Mouse (Mus musculus): Measurements from ENCODE around the gene 1700014D04Rik.
"Not testable (repeated sequence)": the region's sequence is repeated elsewhere in the genome, so short reads cannot be mapped to it uniquely, and the experiment has no call there.

The 1700014D04Rik gene

DNA sequence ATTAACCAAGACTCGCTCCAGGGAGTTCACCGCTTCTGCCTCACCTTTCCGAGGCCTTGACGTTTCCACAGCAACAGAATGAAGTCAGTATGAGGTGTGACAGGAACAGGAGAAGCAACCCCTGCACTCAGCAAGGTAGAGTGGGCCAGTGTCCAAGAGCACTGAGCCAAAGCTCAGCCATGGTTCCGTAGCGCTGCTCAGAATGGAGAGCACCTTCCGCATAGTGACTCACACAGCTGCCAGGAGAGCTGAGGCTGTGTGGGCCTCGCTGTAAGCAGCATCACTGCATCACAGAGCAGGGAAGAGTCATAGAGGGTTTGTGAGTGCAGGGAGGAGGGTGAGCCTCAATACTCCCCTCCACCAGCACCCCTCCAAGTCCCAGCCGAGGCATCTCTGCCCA is at the start of gene 1700014D04Rik:
Gene 1700014D04Rik, minus strand, starts transcription at position 42 of the 400 bp plus-strand sequence.
- peak; percentile 95 for ATAC-seq (ENCODE audit: low TSS enrichment)

DNA sequence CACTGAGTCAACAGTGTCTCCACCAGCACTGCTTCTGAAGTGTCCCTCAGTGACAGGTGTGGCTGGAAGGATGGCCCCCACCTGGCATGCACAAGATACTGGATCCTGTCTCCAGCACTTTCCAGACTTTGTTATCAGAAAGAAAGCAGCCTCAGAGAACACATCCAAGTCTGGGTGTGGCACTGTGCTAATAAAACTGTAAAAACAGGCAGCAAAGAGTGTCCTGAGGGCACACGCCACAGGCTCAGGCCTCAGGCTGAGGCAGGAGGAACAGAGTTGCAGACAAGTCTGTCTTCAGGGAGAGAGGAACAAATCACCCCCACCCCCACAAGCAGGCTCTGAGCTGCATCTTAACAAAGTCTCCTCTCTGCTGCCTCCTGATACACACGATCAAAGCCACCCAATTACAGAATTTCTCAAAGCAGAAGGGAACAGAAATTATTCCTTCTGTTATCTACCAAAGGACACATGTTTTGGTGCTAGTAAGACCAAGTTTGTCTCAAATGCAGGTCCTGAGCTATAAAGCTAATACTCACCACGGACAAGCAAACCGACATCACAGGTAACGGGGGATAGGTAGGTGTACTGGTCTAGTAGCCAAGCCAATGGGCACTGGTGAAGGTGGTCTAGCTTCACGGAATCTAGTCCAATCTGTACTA is 49.4 kb upstream of the 1700014D04Rik start:
- ATAC-seq (ENCODE audit: low TSS enrichment) = no peak

DNA sequence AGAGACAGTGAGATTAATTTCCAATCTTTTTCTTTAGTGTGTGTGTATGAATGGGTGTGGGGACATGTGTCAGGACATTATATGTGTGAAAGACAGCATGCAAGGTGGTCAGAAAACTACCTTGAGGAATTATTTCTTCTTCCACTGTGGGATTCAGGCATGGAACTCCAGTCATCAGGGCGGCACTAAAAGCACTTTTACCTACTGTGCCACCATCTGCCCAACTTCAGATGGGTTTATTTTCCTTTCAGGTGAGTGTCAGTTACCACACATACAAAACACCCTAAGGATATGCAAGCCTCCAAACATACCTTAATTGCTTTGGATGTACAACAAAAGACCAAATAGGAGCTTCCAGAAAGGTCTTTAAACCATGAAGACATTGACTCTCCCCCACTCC is 48.2 kb upstream of the 1700014D04Rik start:
- no peak for ATAC-seq (ENCODE audit: low TSS enrichment)

DNA sequence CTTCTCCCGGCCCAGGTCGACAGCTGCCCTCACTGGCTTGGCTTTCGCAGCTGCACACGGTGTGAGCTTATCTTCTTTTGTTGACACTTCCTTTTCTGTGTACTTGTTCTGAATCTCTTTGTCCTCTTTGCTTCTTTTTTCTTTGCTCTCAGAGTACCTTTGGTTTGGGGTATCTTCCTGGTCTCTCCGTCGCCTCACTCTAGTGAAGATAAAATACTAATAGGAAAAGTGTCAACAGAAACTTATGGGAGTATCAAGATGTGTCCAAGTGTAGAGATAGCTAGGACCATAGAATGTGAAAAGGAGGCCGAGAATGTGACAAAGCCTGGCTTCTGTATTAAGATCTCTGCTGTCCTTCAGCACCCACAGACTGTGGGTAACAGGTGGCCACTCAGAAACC is 35.6 kb upstream of the 1700014D04Rik start, which contains the start of gene Gm49354:
Gene Gm49354, minus strand, starts transcription at position 101 of the 400 bp plus-strand sequence.
- no peak for ATAC-seq (ENCODE audit: low TSS enrichment)

DNA sequence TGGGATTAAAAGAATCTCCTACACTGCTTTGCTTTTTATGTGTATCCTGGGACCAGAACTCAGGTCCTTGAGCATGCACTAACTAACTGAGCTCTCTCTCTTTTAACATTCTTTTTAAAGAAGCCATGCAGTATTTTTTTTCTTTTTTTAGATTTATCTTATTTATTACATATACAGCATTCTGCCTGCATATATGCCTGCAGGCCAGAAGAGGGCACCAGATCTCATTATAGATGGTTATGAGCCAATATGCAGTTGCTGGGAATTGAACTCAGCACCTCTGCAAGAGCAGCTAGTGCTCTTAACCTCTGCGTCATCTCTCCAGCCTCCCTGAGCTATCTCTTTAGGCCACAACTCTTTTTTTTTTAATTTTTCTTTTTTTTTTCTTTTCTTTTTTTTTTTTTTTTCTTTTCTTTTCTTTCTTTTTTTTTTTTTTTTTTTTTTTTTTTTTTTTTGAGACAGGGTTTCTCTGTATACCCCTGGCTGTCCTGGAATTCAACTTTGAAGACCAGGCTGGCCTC is 33.3 kb upstream of the 1700014D04Rik start:
- ATAC-seq (ENCODE audit: low TSS enrichment) = not testable (repeated sequence)

DNA sequence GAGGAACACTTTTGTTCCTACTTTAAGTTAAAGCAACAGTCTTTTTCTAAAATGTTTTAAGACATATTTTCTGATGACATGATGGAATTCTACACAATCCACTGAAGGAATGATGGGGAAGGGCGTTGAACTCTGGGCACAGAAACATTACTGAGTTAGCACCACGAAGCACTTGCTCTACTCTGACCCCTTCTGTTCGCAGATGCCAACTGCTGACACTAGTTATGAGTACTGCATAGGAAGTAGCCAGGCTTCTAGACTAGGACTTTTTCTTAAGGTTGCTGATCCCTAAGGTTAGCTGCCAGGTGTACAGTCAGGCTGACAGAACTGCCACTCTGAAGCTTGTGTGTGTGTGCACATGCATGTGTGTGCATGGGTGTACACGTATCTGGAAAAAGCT is 32.7 kb upstream of the 1700014D04Rik start:
- ATAC-seq (ENCODE audit: low TSS enrichment) = no peak

DNA sequence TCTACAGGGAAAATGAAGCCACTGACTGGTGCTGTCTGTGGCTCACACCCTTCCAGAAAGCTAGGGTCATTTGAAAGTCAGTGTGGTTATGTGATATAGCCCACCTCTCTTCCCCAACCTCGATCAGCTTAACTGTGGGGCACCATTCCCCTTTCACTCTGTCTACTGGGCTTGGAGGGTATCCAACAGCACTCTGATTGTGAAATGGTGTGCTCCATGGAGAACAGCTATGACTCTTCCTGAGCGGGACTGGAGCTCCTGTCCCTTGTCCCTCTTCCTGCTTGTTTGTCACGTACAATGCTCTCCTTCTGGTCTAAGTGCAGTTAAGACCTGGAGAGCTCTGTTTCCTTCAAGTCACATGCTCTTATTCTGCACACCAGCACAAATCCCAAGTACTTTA is 28.6 kb upstream of the 1700014D04Rik start:
- no peak for ATAC-seq (ENCODE audit: low TSS enrichment)

DNA sequence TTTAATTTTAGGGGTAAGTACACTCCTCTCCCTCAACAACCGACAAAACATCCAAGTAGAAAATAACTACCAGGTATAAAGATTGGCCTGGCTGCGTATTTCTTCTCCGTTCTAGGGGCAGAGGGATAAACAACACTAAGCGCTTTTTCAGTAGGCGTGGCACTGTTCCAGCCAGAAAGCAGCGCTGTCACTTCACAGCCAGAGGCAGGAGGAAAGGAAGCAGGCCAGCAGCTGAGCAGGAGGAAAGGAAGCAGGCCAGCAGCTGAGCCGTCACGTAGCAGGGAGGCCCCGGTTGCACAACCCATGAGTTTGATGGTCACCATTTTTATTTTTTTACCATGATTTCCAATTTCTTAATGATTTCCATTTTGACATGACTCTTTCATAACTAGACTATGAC is 24.7 kb upstream of the 1700014D04Rik start:
- peak; percentile 18; the same call in 1 of the 2 replicates for ATAC-seq (ENCODE audit: low TSS enrichment)

DNA sequence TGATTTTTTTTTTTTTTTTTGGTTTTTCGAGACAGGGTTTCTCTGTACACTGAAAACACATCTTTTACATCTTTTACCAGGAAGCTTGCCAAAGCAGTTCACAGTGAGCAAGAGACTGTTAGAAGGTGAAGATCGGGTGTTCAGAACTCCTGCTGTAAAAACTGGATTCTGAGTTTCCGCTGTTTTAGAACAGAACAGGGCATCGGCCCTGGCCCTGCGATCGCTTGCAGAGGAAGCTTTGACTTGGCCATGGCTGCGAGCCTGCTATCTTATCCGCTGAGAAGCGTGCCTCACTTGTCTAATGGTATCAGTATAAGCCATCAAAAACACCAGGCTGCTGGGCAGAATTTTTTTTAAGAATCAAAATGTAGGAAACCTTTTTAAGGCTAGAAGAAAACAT is 24.3 kb upstream of the 1700014D04Rik start:
- ATAC-seq (ENCODE audit: low TSS enrichment) = no peak

DNA sequence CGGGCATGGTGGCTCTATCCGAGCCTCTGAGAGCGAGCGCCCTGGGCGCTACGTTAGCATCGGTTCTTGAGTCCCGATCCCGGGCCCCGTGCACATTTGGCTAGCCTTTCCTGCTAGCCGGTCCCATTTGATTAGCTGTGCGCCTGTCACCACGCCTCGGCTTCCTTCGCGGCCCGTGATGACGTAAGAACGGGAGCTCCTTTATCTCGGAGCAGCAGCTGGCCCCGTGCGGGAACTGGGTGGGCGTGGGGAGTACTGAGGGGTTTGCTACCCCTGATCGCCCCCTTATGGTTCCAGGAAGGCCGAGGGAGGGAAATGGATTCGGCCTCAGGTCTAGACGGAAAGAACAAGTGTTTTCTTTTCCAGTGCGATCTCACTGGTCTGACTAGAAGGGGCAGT is 23.6 kb upstream of the 1700014D04Rik start:
- ATAC-seq (ENCODE audit: low TSS enrichment) = peak; percentile 54

DNA sequence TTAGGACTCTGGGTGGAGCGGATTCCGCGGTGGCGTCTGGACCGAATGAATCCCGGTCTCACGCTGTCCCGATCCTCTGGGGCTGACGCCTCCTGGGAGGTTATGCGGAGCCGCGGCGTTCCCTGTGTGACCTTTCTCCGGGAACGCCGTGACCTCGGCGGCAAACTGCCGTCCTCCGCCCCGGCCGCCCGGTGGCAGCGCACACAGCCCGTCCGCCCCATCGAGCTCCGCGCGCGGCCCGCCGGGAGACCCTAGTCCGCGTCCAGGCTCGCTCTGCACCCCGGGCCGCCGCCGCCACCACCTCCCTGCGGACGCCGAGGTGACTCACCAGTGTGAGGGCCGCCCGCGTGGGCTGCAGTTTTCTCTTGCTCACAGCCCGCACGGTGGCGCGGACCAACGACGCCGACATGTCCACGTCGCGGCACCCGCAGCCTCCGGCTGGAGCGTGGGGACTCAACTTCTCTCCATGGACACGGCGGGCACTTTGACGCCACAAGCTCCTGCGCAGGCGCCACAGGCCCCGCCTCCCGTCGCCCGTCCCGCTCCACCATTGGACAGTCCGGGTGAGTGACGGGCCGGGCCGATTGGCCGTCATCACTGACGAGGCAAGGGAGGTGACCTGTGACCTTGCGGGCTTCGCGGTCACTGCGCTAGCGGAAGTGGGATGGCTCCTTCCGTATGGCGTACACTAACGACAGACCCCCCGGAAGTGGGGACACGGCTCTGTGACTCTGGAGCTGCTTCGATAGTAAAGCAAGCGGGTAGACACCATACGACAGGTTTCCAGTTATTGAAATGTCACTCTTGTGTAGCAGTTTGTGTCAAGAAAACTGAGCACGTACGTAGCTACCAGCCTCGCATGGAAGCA is 23.0 kb upstream of the 1700014D04Rik start, which contains the start of gene Isca1:
Gene Isca1, minus strand, starts transcription at position 515 of the 868 bp plus-strand sequence.
- ATAC-seq (ENCODE audit: low TSS enrichment) = peak; percentile 87

DNA sequence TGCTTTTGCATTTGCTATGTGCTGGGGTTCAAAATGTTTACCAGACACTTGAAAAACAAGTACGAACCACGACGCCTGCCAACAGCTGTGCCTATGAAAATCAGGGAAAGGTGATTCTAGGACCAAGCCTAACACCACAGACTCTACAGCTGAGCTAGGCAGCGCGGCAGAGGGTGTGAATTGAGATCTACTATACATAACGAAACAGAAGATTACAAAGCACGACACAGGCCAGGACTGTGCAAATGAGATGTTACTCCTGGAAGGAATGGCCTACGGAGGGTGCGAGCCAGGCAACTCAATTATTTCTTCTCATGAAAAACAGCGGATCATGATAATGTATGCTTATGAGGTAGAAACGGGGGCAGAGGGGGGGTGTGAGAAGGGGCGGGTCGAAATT is 22.0 kb upstream of the 1700014D04Rik start:
- no peak for ATAC-seq (ENCODE audit: low TSS enrichment)

DNA sequence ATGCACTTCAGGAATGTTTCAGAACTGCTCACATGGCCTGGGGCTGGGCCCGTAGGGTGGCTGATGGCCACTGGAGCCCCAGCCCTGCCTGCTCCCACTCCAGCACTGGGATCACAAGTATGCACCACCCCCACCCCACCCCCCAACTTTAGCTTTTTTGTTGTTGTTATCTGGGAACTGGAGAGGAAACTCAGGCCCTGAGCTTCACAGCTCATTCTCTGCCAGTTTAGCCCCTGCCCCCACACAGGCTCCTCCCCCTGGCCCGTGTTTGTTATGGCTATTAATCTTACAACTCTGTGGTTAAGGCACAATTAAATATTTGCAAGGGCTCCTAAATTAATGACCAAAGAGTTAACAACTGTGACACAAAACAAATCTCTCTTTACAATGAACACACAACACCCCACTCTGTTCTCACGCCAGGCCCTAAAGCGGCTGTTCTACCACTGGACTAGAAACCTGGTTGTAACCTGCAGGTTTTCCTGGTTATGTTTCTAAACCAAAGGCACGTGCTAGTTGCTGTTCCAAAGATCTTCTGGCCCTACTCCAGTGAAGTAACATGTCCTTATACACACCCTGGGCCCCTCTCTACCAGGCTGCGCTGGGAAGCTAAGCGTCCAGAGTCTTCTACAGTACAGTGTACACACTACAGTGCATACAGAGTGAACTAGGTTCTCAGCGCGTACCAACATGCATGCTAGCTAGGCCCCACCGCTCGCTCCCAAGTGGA is 20.4 kb upstream of the 1700014D04Rik start:
- no peak for ATAC-seq (ENCODE audit: low TSS enrichment)

DNA sequence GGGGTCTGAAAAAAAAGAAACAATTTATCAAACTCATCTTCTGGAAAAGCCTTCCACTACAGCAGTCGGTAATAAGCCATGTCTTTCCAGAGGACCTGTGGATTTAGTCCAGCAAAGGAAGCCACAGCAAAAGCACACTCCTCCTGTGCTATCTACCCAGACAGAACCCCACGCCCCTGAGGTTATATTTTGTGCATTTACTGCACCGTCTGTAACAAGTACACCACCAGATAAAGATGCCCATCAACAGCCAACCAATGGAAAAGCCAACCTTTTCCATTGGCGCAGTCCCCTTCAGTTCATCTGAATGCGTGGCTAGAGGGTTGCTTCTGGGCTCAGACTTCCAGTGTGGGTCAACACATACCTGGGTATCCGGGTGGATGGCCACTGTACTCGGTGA is 16.2 kb upstream of the 1700014D04Rik start:
- ATAC-seq (ENCODE audit: low TSS enrichment) = no peak

DNA sequence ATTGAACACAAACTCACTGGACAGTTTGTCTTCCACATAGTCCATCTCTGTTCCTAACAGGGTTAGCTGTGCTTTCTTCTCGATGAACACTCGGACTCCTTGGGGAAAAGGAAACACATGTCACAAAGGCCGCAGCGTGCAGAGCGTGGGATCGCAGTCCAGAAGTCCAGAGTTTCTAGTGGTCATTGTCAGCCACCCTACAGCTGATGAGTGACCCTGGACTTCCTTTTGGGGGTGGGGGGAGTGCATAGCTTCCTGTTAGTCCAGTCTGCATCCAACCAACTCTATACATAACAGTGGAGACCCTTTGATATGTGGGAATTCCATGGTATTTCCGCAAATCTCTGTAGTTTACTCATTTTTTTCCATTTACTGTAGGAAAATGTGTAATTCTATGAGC is 10.4 kb upstream of the 1700014D04Rik start:
- no peak for ATAC-seq (ENCODE audit: low TSS enrichment)

DNA sequence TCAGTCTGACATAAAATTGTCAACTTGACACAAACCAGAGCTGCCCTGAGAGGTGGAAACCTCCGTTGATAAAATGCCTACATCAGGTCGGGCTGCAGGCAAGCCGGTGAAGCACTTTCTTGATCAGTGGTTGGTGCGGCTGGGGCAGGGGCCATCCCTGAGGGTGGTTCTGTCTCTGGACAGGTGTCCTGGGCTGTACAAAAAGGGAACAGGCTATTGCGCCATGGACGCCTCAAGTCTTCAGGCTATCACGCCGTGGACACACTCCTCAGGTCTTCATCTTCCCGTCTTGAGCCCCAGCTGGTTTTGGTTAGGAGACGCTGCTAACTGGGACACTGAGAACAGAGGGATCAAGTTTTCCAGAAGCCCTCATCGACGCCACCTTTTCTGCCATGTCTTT is 3.8 kb upstream of the 1700014D04Rik start:
- ATAC-seq (ENCODE audit: low TSS enrichment) = no peak

DNA sequence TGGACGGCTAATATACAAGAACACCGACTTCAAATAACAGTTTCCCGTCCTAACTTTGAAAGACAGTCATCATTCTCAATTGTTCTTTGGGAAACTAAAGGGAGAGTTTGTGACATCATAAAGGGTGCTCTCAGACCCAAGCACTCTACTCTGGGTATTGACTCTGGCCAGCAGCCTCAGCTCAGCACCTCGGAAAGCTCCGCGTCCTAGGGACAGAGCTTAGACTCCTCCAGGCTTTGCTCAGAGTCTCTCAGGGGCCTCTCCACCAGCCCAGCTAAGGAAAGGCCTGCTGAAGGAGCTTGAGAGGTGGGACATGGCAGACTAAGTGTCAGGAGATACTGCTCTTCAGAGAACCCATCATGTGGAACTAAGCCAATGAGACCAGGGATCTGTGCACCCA is 388 bp downstream of the 1700014D04Rik start:
- ATAC-seq (ENCODE audit: low TSS enrichment) = no peak

DNA sequence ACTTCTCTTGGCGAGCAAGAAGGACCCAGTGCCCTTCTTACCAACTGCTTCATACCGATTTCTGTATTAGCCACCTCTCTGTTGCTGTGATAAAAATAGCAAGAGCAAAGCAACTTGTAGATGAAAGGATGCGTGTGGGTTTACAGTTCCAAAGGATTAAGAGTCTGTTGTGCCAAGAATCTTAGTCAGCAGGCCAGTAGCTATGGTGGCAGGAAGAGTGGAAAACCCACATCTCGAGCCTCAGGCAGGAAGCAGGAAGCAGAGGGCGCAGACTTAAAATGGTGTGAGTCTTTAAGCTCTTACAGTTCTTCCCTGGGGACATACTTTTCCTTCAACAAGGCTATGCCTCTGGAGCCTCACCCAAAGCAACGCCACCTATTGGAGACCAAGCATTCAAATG is 1.1 kb downstream of the 1700014D04Rik start:
- ATAC-seq (ENCODE audit: low TSS enrichment) = peak; percentile 27; the same call in 1 of the 2 replicates

DNA sequence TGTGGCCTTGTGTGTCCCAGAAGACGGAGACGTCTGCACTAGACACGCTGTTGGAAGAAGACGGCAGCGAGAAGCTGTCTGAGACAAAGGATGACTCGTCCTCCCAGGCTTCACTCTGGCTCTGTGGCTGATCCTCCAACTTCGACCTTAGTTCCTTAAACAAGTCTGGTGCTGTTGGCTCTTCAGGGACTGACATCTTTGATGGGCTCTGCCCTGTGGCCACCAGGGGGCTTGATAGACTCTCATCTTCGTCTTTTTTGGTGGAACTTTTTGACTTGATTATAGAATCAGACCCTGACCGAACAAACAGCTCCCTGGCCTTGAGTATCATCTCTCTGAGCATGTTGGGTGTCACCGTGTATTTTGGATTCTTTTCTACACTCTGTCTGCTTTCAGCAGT is 4.9 kb downstream of the 1700014D04Rik start:
- no peak for ATAC-seq (ENCODE audit: low TSS enrichment)

DNA sequence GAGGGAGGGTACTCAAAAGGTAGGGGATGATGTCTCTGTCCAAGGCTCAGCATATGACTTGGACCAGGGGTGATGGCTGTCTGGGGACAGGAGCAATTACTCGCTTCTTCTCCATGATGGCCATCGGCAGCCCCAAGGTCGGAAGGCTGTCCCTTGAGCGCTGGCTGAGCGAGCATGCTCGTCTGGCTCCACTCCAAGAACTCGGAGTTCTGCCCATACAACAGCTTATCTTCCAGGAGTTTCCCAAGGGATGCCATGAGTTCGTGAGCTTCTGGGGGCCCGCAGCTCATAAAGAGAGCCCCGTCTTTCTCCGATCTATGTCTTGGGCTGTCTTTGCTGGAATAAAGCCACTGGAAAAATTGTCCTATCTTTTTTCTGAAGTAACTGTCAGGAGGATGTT is 5.5 kb downstream of the 1700014D04Rik start:
- ATAC-seq (ENCODE audit: low TSS enrichment) = no peak

DNA sequence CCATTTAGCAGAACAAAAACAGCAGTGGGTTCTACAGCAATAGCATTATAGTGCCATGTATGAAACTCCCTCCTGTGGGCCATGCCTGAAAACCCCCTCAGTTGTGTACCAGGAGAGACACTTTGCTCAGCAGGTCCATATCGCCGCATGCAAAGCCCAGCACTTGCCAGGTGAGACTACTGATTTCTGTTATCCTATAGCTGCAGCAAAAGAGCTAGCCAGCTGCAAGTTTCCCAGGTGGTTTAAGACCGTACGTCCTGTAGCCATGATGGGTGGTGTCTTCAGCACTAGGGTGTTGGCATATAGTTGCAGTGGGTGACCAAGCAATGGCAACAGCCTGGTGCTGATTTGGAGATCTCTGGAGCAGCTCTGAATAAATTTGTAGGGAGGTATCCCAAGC is 7.2 kb downstream of the 1700014D04Rik start:
- ATAC-seq (ENCODE audit: low TSS enrichment) = no peak

DNA sequence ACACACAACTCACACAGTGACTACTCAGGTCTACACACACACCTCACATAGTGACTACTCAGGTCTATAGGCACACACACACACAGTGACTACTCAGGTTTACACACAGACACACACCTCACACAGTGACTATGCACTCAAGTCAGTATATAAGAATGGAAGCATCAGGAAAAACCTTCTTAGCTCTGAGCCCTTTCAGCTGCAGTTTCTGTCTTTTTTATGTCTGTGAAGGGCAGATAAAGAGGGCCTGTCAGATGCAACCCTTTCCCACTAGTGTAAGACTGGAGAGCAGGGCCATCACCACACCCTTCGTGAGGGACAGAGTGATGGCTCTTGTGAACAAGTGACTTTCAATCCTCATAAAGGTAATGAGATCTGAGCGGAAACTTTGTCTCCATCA is 8.1 kb downstream of the 1700014D04Rik start:
- ATAC-seq (ENCODE audit: low TSS enrichment) = no peak

All from frontal cortex, adult (tissue).